Mouse (Mus musculus): Measurements from ENCODE around the gene Prkar1b. TPM values are rescaled to one million over a fixed set of nuclear protein-coding genes. Genes with fewer than 3 reads are reported as not detected.

Gene Prkar1b
- polyA plus RNA-seq, 1 experiment from 2014 or later, result 25.8 TPM

DNA sequence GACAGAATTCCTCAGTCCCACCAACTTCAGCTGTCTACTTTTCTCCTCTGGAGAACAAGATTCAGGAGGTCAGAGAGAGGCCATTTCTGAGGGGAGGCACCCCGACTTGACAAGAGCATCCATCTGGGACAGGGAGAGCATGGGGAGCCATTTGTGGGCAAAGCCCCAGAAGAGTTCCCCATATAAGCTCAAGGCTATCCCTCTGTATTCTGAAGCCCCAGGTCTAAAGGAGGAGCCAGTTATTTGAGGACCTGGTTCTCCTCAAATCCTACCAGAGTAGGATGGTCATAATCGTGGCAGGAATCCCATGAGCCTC, 30.9 kb downstream of the Prkar1b start:
- Histone ChIP-seq H3K36me3 (ENCODE audit: control insufficient read depth, insufficient read depth, low read length) (no peaks in the 10 kb centered on the region), H3K4me2 (ENCODE audit: low read depth, low read length) (no peak overlapping the region), H3K4me3 (replicated peaks; ENCODE audit: low read length) (no peak overlapping the region), H3K27me3 (ENCODE audit: control insufficient read depth, insufficient read depth, low read length) (no peaks in the 10 kb centered on the region), H3K27ac (ENCODE audit: low read length) (no peak overlapping the region), H3K4me1 (ENCODE audit: control insufficient read depth, insufficient read depth, low read length) (no peaks in the 10 kb centered on the region; the same call in 1 of the 2 replicates), H3K9me3 (replicated peaks; ENCODE audit: control insufficient read depth, low read length) (0 out of 2 replicates have a peak, but pooled peaks cover 6% of the 10 kb centered on the region), H3K9ac (ENCODE audit: low read length) (no peak overlapping the region)
- 74% methylated on average over 2 of the region's 2 CpGs for WGBS
- ATAC-seq (ENCODE audit: insufficient read depth, low FRiP score), result no peak

DNA sequence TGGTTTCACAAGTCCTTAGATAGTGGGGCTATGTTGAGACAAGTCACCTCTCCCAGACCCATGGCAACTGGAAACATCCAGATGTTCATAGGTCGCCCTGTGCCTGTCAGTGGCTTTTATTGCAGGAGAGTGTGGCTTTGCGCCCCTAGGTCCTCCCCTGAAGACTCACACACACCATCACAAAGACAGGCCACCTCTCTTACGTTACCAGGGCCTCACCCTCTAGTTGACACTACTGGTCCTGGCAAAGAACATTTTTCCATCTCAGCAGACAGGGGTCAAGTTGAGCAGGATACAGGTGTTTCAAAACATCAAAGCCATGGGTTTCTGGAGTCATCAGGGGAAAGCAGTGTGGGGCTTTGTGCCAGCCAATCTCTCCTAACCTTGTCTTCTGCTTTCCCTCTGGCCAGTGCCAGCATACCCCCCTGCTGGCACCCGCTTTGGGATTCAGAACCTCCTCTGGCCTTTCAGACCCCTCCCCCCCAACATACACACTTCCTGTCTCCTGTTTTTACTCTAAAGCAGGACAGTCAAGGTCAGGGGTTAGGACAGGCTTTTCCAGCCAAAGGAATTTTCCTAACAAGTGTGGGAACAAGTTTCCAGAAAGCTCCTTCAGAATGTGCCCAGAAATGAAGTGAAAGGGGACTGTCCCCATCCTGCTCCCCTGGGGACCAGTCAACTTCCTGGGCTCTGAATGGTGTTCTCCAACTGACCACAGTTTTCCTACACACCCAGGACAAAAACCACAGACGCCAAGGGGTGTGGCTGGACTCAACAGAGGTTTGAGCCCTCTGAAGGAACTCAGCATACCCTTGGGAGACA, 31.5 kb downstream of the Prkar1b start:
- WGBS, result 61% methylated on average over 5 of the region's 5 CpGs
- Histone ChIP-seq H3K4me3 (replicated peaks; ENCODE audit: low read length) (no peak overlapping the region), H3K27ac (ENCODE audit: low read length) (no peak overlapping the region), H3K4me1 (ENCODE audit: control insufficient read depth, insufficient read depth, low read length) (no peaks in the 10 kb centered on the region; the same call in 1 of the 2 replicates), H3K9ac (ENCODE audit: low read length) (no peak overlapping the region), H3K36me3 (ENCODE audit: control insufficient read depth, insufficient read depth, low read length) (no peaks in the 10 kb centered on the region), H3K9me3 (replicated peaks; ENCODE audit: control insufficient read depth, low read length) (0 out of 2 replicates have a peak, but pooled peaks cover 6% of the 10 kb centered on the region), H3K27me3 (ENCODE audit: control insufficient read depth, insufficient read depth, low read length) (no peaks in the 10 kb centered on the region), H3K4me2 (ENCODE audit: low read depth, low read length) (no peak overlapping the region)
- ATAC-seq (ENCODE audit: insufficient read depth, low FRiP score), result no peak

DNA sequence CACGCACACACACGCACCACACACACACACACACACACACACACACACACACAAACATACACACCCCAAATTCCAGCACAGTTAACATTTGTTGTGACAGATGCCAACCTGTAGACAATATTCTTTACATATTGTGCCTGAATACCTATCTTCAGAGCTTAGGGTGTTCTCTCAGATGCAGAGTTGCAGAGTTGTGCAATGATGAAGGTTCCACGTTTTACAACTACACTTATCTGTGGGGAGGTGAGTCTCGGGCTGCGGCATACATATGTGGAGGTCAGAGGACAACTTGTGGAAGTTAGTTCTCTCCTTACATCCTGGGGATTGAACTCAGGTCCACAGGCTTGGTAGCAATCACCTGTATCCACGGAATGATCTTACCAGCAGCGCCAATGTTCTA, 34.3 kb downstream of the Prkar1b start:
- Histone ChIP-seq H3K9ac (ENCODE audit: low read length) (no peak overlapping the region), H3K4me2 (ENCODE audit: low read depth, low read length) (no peak overlapping the region), H3K27me3 (ENCODE audit: control insufficient read depth, insufficient read depth, low read length) (no peaks in the 10 kb centered on the region), H3K36me3 (ENCODE audit: control insufficient read depth, insufficient read depth, low read length) (no peaks in the 10 kb centered on the region), H3K27ac (ENCODE audit: low read length) (no peak overlapping the region), H3K9me3 (replicated peaks; ENCODE audit: control insufficient read depth, low read length) (no peaks in the 10 kb centered on the region), H3K4me1 (ENCODE audit: control insufficient read depth, insufficient read depth, low read length) (no peaks in the 10 kb centered on the region; the same call in 1 of the 2 replicates), H3K4me3 (replicated peaks; ENCODE audit: low read length) (no peak overlapping the region)
- 88% methylated on average over 7 of the region's 7 CpGs for WGBS
- no peak for ATAC-seq (ENCODE audit: insufficient read depth, low FRiP score)

DNA sequence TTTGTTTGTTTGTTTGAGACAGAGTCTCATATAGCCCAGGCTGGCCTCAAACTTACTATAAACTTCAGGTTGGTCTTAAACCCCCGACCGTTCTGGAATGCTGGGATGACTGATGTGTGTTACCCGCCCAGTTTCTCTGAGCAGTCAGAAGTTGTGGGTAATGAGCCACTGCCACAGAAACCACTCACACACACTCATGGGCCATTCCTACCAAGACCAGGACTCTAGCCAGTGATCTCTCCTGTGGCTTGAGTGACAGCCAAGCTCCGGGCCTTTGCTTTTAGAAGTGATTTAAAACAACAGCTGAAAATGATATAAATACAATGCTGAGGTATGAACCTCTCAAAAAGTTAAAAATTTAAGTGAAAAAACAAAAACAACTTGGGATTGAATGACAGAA, 34.9 kb downstream of the Prkar1b start:
- no peak overlapping the region for H3K4me2 ChIP-seq (ENCODE audit: low read depth, low read length)
- H3K27ac ChIP-seq (ENCODE audit: low read length), result no peak overlapping the region
- ATAC-seq (ENCODE audit: insufficient read depth, low FRiP score), result no peak
- H3K36me3 ChIP-seq (ENCODE audit: control insufficient read depth, insufficient read depth, low read length), result no peaks in the 10 kb centered on the region
- 64% methylated on average over 4 of the region's 4 CpGs for WGBS
- H3K9ac ChIP-seq (ENCODE audit: low read length), result no peak overlapping the region
- H3K4me1 ChIP-seq (ENCODE audit: control insufficient read depth, insufficient read depth, low read length), result no peaks in the 10 kb centered on the region; the same call in 1 of the 2 replicates
- no peaks in the 10 kb centered on the region; the same call in 1 of the 2 replicates for H3K27me3 ChIP-seq (ENCODE audit: control insufficient read depth, insufficient read depth, low read length)
- no peak overlapping the region for H3K4me3 ChIP-seq (replicated peaks; ENCODE audit: low read length)
- no peaks in the 10 kb centered on the region for H3K9me3 ChIP-seq (replicated peaks; ENCODE audit: control insufficient read depth, low read length)

DNA sequence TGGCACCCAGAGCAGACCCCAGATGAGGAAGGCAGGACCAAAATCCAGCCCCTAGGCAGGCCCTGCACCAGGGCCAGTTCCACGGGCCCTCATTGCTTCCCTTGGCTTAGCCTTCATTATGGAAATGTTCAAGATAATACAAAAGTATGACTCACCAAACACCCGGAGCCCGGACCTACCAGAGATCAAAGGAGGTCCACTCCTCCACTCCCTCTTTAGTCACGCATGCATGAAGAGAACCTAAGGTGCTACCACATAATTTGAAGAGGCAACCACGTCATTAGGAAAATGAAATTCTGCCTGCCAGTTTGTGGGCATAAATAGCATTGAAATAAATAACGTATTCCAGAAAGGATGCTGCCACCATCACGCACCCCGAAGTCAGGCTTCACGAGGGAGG, 37.4 kb downstream of the Prkar1b start:
- Histone ChIP-seq H3K9me3 (replicated peaks; ENCODE audit: control insufficient read depth, low read length) (no peaks in the 10 kb centered on the region), H3K4me2 (ENCODE audit: low read depth, low read length) (no peak overlapping the region), H3K27ac (ENCODE audit: low read length) (no peak overlapping the region), H3K9ac (ENCODE audit: low read length) (no peak overlapping the region), H3K27me3 (ENCODE audit: control insufficient read depth, insufficient read depth, low read length) (no peaks in the 10 kb centered on the region; the same call in 1 of the 2 replicates), H3K36me3 (ENCODE audit: control insufficient read depth, insufficient read depth, low read length) (no peaks in the 10 kb centered on the region), H3K4me3 (replicated peaks; ENCODE audit: low read length) (no peak overlapping the region), H3K4me1 (ENCODE audit: control insufficient read depth, insufficient read depth, low read length) (no peaks in the 10 kb centered on the region)
- ATAC-seq (ENCODE audit: insufficient read depth, low FRiP score), result no peak
- WGBS, result 70% methylated on average over 9 of the region's 9 CpGs

DNA sequence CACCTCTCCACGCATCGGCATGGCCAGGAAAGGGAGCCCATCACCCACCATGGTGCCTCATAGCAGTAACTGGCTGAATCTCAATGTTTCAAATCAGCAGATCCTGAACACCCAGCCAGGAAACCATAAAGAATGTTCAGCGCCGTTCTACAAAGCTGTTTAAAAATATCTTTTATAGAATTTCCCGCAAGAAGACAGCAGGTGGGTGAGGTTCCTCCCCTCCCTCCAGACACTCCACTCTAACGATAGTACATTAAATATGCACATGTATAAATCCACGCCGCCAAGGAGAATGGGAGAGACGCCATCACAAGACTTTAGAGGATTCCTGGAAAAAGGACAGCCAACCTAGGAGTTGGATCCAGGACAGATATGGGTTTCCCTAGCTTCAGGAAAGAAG, 37.8 kb downstream of the Prkar1b start:
- no peaks in the 10 kb centered on the region for H3K9me3 ChIP-seq (replicated peaks; ENCODE audit: control insufficient read depth, low read length)
- H3K4me1 ChIP-seq (ENCODE audit: control insufficient read depth, insufficient read depth, low read length), result no peaks in the 10 kb centered on the region
- H3K4me2 ChIP-seq (ENCODE audit: low read depth, low read length), result no peak overlapping the region
- H3K4me3 ChIP-seq (replicated peaks; ENCODE audit: low read length), result no peak overlapping the region
- no peaks in the 10 kb centered on the region; the same call in 1 of the 2 replicates for H3K27me3 ChIP-seq (ENCODE audit: control insufficient read depth, insufficient read depth, low read length)
- H3K9ac ChIP-seq (ENCODE audit: low read length), result no peak overlapping the region
- no peaks in the 10 kb centered on the region for H3K36me3 ChIP-seq (ENCODE audit: control insufficient read depth, insufficient read depth, low read length)
- ATAC-seq (ENCODE audit: insufficient read depth, low FRiP score), result no peak
- WGBS, result 71% methylated on average over 9 of the region's 9 CpGs
- no peak overlapping the region for H3K27ac ChIP-seq (ENCODE audit: low read length)

DNA sequence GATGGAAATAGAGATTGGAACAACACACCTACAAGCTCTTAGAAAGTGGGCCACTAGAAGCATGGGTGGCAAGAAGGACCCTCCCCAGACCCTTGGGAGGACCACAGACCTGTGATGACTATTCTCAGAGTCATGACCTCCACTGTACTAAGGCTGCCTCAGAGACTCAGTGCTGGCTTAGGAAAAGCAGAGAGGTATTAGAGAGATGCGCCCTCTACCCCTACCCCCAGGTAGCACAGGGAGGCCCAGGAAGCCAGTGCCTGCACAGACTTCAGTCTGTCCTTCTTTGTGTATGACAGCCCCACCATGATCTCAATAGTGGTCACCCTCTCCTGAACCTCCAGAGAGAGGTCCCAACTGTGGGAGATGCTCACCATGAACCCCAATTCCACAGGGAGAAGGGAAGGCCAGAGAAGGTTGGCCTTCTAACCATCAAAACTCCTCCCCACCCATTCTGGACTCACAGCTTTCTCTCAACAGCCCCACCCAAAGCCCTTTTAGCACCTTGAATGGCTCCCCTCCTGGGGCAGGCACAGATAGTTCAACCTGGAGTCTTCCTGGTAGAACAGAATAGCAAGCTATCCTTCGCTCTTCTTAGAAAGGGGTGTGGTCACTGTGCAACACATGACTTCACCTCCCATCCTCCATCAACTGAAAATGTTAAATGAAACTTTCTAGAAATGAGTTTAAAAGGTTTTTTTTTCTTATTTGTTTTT, 39.5 kb downstream of the Prkar1b start:
- Histone ChIP-seq H3K4me3 (replicated peaks; ENCODE audit: low read length) (no peak overlapping the region), H3K27ac (ENCODE audit: low read length) (no peak overlapping the region), H3K9me3 (replicated peaks; ENCODE audit: control insufficient read depth, low read length) (no peaks in the 10 kb centered on the region), H3K27me3 (ENCODE audit: control insufficient read depth, insufficient read depth, low read length) (no peaks in the 10 kb centered on the region; the same call in 1 of the 2 replicates), H3K9ac (ENCODE audit: low read length) (no peak overlapping the region), H3K4me2 (ENCODE audit: low read depth, low read length) (no peak overlapping the region), H3K4me1 (ENCODE audit: control insufficient read depth, insufficient read depth, low read length) (no peaks in the 10 kb centered on the region), H3K36me3 (ENCODE audit: control insufficient read depth, insufficient read depth, low read length) (no peaks in the 10 kb centered on the region)
- WGBS, result 81% methylated on average over 2 of the region's 2 CpGs
- ATAC-seq (ENCODE audit: insufficient read depth, low FRiP score), result no peak

DNA sequence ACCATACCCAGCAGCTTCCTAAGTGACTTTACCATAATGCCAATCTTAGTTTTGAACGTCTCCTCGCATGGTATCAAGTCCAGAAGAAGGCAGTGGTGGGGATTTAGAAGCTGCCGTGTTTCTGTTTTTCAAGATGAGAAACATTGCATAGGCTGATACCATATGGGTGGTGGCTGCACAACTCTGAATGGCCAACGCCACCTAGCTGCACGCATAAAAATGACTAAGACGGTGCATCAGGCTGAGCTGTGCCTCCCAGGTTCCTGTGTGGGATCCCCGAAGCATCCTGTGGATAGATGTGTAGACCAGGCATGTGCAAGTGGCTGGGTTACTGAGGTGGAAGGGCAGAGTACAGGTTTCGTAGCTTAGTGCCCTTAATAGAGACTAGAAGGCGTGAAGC, 42.0 kb downstream of the Prkar1b start:
- Histone ChIP-seq H3K9me3 (replicated peaks; ENCODE audit: control insufficient read depth, low read length) (no peaks in the 10 kb centered on the region), H3K27me3 (ENCODE audit: control insufficient read depth, insufficient read depth, low read length) (no peaks in the 10 kb centered on the region; the same call in 1 of the 2 replicates), H3K4me1 (ENCODE audit: control insufficient read depth, insufficient read depth, low read length) (no peaks in the 10 kb centered on the region), H3K4me3 (replicated peaks; ENCODE audit: low read length) (no peak overlapping the region), H3K27ac (ENCODE audit: low read length) (no peak overlapping the region), H3K36me3 (ENCODE audit: control insufficient read depth, insufficient read depth, low read length) (no peaks in the 10 kb centered on the region), H3K4me2 (ENCODE audit: low read depth, low read length) (no peak overlapping the region), H3K9ac (ENCODE audit: low read length) (no peak overlapping the region)
- WGBS, result 68% methylated on average over 9 of the region's 9 CpGs
- no peak for ATAC-seq (ENCODE audit: insufficient read depth, low FRiP score)

DNA sequence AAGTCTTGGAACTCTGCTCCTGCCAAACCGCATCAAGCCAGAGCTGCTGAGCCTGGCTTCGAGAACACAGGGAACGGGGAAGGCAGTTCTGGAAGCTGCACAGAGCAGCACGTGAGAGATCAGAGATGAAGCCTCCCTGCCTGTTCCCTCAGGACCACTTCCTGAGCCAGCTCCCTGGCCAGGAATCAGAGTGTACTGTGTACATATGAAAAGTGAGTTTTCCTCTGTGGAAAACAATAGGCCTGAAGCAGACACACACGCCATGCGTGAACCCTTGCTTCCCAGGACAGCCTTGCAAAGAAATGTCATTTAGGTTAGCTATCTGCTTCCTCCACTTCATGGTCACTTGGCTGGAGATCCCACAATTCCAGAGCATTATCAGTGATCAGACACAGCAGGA, 48.0 kb downstream of the Prkar1b start:
- no peak; the same call in 1 of the 2 replicates for ATAC-seq (ENCODE audit: insufficient read depth, low FRiP score)
- 59% methylated on average over 6 of the region's 6 CpGs for WGBS
- no peak overlapping the region for H3K9ac ChIP-seq (ENCODE audit: low read length)
- no peak overlapping the region for H3K4me3 ChIP-seq (replicated peaks; ENCODE audit: low read length)
- no peak overlapping the region for H3K4me2 ChIP-seq (ENCODE audit: low read depth, low read length)
- H3K27me3 ChIP-seq (ENCODE audit: control insufficient read depth, insufficient read depth, low read length), result no peaks in the 10 kb centered on the region
- peaks cover 5% of the 10 kb centered on the region; the same call in 1 of the 2 replicates for H3K9me3 ChIP-seq (replicated peaks; ENCODE audit: control insufficient read depth, low read length)
- no peaks in the 10 kb centered on the region for H3K4me1 ChIP-seq (ENCODE audit: control insufficient read depth, insufficient read depth, low read length)
- H3K27ac ChIP-seq (ENCODE audit: low read length), result no peak overlapping the region
- 0 out of 2 replicates have a peak, but pooled peaks cover 4% of the 10 kb centered on the region for H3K36me3 ChIP-seq (ENCODE audit: control insufficient read depth, insufficient read depth, low read length)
